Mouse (Mus musculus) embryonic fibroblast, embryonic 13.5 days (primary cell): ENCODE results near the gene Gm20838. TPM values are rescaled to one million over a fixed set of nuclear protein-coding genes. Genes with fewer than 3 reads are reported as not detected.
"Not testable (repeated sequence)": the region's sequence is repeated elsewhere in the genome, so short reads cannot be mapped to it uniquely, and the experiment has no call there.

Experiments
- H3K27ac ChIP-seq: 2 replicates; pipeline ENCODE4 v1.5.1; 2012; ENCODE audit warnings: low read length, control low read depth, inconsistent platforms; ENCODE audit not compliant: insufficient read depth
- H3K4me1 ChIP-seq: 2 replicates; pipeline ENCODE4 v1.6.1; 2011; ENCODE audit warnings: low read length; ENCODE audit not compliant: control insufficient read depth, insufficient read depth
- H3K4me3 ChIP-seq: 2 replicates; pipeline ENCODE4 v1.5.1; 2011; ENCODE audit warnings: mild to moderate bottlenecking, control low read depth, low read length; ENCODE audit not compliant: insufficient read depth
- polyA plus RNA-seq: library from polyadenylated mRNA; stranded (reverse); fragments of >200 nt; gene quantifications from 2 replicates; pipeline ENCODE4 v1.2.4, GENCODE M21; 2011; ENCODE audit warnings: low read depth; ENCODE audit not compliant: missing spikeins, insufficient read length

Gene Gm20838
- polyA plus RNA-seq: not detected in 2 replicates

DNA sequence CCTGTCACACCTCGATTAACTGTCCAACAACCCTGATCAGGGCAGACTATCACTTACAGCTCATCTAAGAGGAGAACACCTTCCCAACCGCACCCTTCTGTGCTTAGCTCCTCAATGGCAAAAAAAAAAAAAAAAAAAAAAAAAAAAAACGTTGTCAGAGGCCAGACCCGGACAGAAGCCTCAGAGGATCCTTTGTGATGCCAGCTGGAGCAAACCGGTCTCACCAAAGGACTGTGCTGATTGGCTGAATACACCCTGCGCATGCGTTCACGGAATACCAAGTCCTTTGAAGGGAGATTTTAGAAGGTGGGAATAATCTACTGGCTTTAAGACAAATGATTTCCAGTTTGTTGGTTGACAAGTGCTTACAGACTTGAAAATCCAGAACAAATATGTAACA lies at the start of gene Gm20838:
Gm20838 (minus strand) TSS at position 101 of the 400 bp plus-strand sequence.
- not testable (repeated sequence) for H3K4me3 ChIP-seq, H3K27ac ChIP-seq, H3K4me1 ChIP-seq
